Mouse (Mus musculus) spleen, adult 2 months (tissue): ENCODE data around the gene Cpsf7.

Experiments
- CTCF ChIP-seq: fragments of 200-500 bp; IDR thresholded peaks from 2 replicates; pipeline ENCODE4 v1.5.1; 2011; ENCODE audit warnings: mild to moderate bottlenecking, inconsistent platforms; ENCODE audit not compliant: insufficient read depth, insufficient read length, insufficient replicate concordance; ENCODE audit errors: extremely low read depth
- POLR2A ChIP-seq: fragments of 200-500 bp; IDR thresholded peaks from 2 replicates; pipeline ENCODE4 v1.6.1; 2011; ENCODE audit warnings: low read depth, low read length, inconsistent platforms

DNA sequence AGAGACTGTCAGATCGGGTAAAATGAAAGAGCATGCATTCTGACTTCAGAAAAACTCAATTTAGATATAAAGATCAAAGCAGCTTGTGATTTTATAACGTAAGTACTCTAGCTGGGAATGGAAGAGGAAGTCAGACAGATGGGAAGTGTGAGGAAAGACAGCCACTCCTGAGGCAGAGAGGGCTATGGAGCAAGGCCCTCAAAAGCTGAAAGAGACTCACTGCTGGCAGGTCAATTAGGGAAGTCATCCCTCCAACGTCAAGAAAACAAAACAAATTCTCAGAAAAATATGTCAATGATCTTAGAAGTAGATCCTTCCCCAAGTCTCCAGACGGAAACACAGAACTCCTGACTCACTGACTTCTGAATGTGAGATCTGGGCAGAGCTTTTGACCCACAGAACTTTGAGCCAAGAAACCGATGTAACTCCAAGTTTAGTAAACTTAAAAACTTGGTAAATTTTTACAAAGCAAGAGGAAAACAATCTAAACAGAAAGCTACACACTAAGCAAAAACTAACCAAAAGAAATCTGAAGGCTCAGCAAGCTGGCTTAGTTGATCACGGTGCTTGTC lies 14.2 kb upstream of the Cpsf7 start:
- TF ChIP-seq CTCF: no peak
- TF ChIP-seq POLR2A: no peak
